Mouse (Mus musculus) adrenal gland, postnatal 14 days (tissue): ENCODE measurements around the gene Ccser1. TPM values are rescaled to one million over a fixed set of nuclear protein-coding genes. Genes with fewer than 3 reads are reported as not detected.

Source experiments
- DNase-seq: peaks from one replicate; pipeline ENCODE4 v3.0.0; 2021; ENCODE audit warnings: mixed read lengths
- total RNA-seq: library from RNA; stranded (reverse); gene quantifications from 2 replicates; pipeline ENCODE4 v1.2.3, GENCODE M21; 2021

The Ccser1 gene
- total RNA-seq, 1 experiment from 2014 or later, result 3.8 TPM

- DNase-seq, result no peak
Measured at GRCm38 (mm10) chr6:61432167-61432566, 252.0 kb downstream of the Ccser1 start.

- no peak for DNase-seq
Measured at GRCm38 (mm10) chr6:61432703-61433102, 252.6 kb downstream of the Ccser1 start.

- DNase-seq, result no peak
Measured at GRCm38 (mm10) chr6:61438165-61438564, 258.0 kb downstream of the Ccser1 start.

GRCm38 (mm10) chr6:61471371-61472152, 291.4 kb downstream of the Ccser1 start:
- no peak for DNase-seq

- no peak for DNase-seq
Measured at GRCm38 (mm10) chr6:61485336-61485735, 305.2 kb downstream of the Ccser1 start.

- DNase-seq, result no peak
Measured at GRCm38 (mm10) chr6:61491979-61492821, 312.1 kb downstream of the Ccser1 start.

GRCm38 (mm10) chr6:61493386-61493785, 313.3 kb downstream of the Ccser1 start:
- no peak for DNase-seq

- DNase-seq, result no peak
Measured at GRCm38 (mm10) chr6:61515310-61515709, 335.2 kb downstream of the Ccser1 start.

GRCm38 (mm10) chr6:61521587-61521986, 341.5 kb downstream of the Ccser1 start:
- no peak for DNase-seq

- DNase-seq, result no peak
Measured at GRCm38 (mm10) chr6:61522108-61522507, 342.0 kb downstream of the Ccser1 start.

- no peak for DNase-seq
Measured at GRCm38 (mm10) chr6:61523748-61524493, 343.8 kb downstream of the Ccser1 start.

- DNase-seq, result no peak
Measured at GRCm38 (mm10) chr6:61540732-61541131, 360.6 kb downstream of the Ccser1 start.

- DNase-seq, result no peak
Measured at GRCm38 (mm10) chr6:61543459-61544044, 363.4 kb downstream of the Ccser1 start.

- DNase-seq, result no peak
Measured at GRCm38 (mm10) chr6:61567551-61567950, 387.4 kb downstream of the Ccser1 start.

- no peak for DNase-seq
Measured at GRCm38 (mm10) chr6:61567967-61568366, 387.8 kb downstream of the Ccser1 start.

- DNase-seq, result no peak
Measured at GRCm38 (mm10) chr6:61581696-61582095, 401.6 kb downstream of the Ccser1 start.

- no peak for DNase-seq
Measured at GRCm38 (mm10) chr6:61588999-61589398, 408.9 kb downstream of the Ccser1 start.

GRCm38 (mm10) chr6:61601911-61602310, 421.8 kb downstream of the Ccser1 start:
- DNase-seq, result no peak

GRCm38 (mm10) chr6:61614920-61615319, 434.8 kb downstream of the Ccser1 start:
- DNase-seq, result no peak

GRCm38 (mm10) chr6:61621707-61622106, 441.6 kb downstream of the Ccser1 start:
- no peak for DNase-seq

GRCm38 (mm10) chr6:61661414-61661813, 481.3 kb downstream of the Ccser1 start:
- DNase-seq, result no peak

GRCm38 (mm10) chr6:61664572-61664971, 484.4 kb downstream of the Ccser1 start:
- no peak for DNase-seq
